22 mouse cellular contexts compared by ENCODE assay signal in the genomic region with DNA sequence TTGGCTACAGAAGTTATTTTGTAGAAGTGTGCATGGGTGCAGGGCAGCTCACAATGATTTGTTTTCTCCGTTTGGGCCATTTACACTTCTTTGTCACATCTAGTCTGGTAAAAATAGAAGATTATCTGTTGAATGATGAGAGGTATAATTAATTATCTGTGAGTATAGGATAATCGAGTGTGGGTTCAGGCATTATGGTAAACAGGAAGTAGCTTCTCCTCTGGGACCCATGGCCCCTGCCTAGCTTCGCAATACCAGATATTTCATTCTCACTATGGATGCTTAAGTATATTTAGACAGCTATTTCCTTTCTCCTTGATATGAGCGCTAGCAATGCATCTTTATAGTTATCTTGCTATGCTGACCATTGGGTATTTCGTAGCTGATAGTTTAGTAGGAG.
DNase-seq lines count a peak whose midpoint lies in the region; ATAC-seq and TF ChIP-seq lines count a peak whose summit lies in the region.
"Had no signal": no experiment of that assay in that cellular context is flagged by ENCODE, and none has a peak within 500 bp of the region (broad histone marks: within the 10 kb centered on the region; RNA-seq: fewer than 3 reads in every experiment).

No protein-coding gene starts in this region.

- H3K4me3 ChIP-seq in lung, embryonic 14.5 days (ENCODE audit: low read depth, low read length): no peak overlapping the region
- no peak overlapping the region for H3K4me3 ChIP-seq in lung, embryonic 15.5 days
- H3K4me3 ChIP-seq in lung, embryonic 16.5 days (ENCODE audit: low read length): no peak overlapping the region
- H3K4me3 ChIP-seq in lung, postnatal 0 days (ENCODE audit: low read depth, low read length): no peak overlapping the region

- H3K9ac ChIP-seq in lung, embryonic 14.5 days: no peak overlapping the region
- no peak overlapping the region for H3K9ac ChIP-seq in lung, embryonic 15.5 days
- no peak overlapping the region for H3K9ac ChIP-seq in lung, embryonic 16.5 days (ENCODE audit: low read length)
- H3K9ac ChIP-seq in lung, postnatal 0 days (replicated peaks; ENCODE audit: low read depth): no peak overlapping the region

- WGBS in lung, embryonic 14.5 days: 32% methylated on average over 5 of the region's 5 CpGs
- WGBS in lung, embryonic 15.5 days: 38% methylated on average over 5 of the region's 5 CpGs
- WGBS in lung, embryonic 16.5 days: 35% methylated on average over 5 of the region's 5 CpGs
- WGBS in lung, postnatal 0 days: 32% methylated on average over 5 of the region's 5 CpGs

- peak; percentile 72 for DNase-seq in lung, embryonic 14.5 days
- no peak for DNase-seq in lung, postnatal 36 days
- no peak for DNase-seq in lung, postnatal 4 days
- no peak for DNase-seq in lung, postnatal 10 days
- DNase-seq in lung, postnatal 0 days (ENCODE audit: low spot score): peak; percentile 8
- no peak for DNase-seq in lung, postnatal 14 days
- DNase-seq: adrenal gland, adult 2 months; adrenal gland, adult 8-10 months; adrenal gland, postnatal 10 days; adrenal gland, postnatal 14 days; adrenal gland, postnatal 25 days; adrenal gland, postnatal 36 days; B cell, adult 2 months; cerebellum, adult 11 months; cerebellum, adult 11-12 months had no signal

- H3K4me2 ChIP-seq in lung, embryonic 14.5 days: no peak overlapping the region
- H3K4me2 ChIP-seq in lung, embryonic 15.5 days: no peak overlapping the region
- H3K4me2 ChIP-seq in lung, embryonic 16.5 days (ENCODE audit: low read depth, low read length): no peak overlapping the region
- H3K4me2 ChIP-seq in lung, postnatal 0 days (replicated peaks; ENCODE audit: low read depth, low read length): no peak overlapping the region

- TF ChIP-seq CTCF in lung, embryonic 14.5 days (IDR thresholded peaks at IDR 0.05; ENCODE audit: low read depth): no peak
- no peak for TF ChIP-seq CTCF in lung, postnatal 0 days (IDR thresholded peaks at IDR 0.05)

- no peak overlapping the region for H3K27ac ChIP-seq in lung, embryonic 14.5 days (ENCODE audit: low read depth)
- H3K27ac ChIP-seq in lung, embryonic 15.5 days: no peak overlapping the region
- H3K27ac ChIP-seq in lung, embryonic 16.5 days (ENCODE audit: low read length): no peak overlapping the region
- no peak overlapping the region for H3K27ac ChIP-seq in lung, postnatal 0 days (ENCODE audit: low read length)

- H3K27me3 ChIP-seq in lung, embryonic 14.5 days (ENCODE audit: insufficient read depth, low read length): no peaks in the 10 kb centered on the region
- H3K27me3 ChIP-seq in lung, embryonic 15.5 days: no peaks in the 10 kb centered on the region
- no peaks in the 10 kb centered on the region for H3K27me3 ChIP-seq in lung, embryonic 16.5 days (ENCODE audit: control insufficient read depth, insufficient read depth, low read depth, low read length)
- no peaks in the 10 kb centered on the region for H3K27me3 ChIP-seq in lung, postnatal 0 days (replicated peaks; ENCODE audit: insufficient read depth, low read length)
- H3K27me3 ChIP-seq: CH12.LX, Patski had no signal

- no peaks in the 10 kb centered on the region for H3K4me1 ChIP-seq in lung, embryonic 14.5 days (ENCODE audit: insufficient read depth)
- no peaks in the 10 kb centered on the region for H3K4me1 ChIP-seq in lung, embryonic 15.5 days
- no peaks in the 10 kb centered on the region for H3K4me1 ChIP-seq in lung, embryonic 16.5 days (replicated peaks; ENCODE audit: control insufficient read depth, insufficient read depth, low read length)
- no peaks in the 10 kb centered on the region for H3K4me1 ChIP-seq in lung, postnatal 0 days (ENCODE audit: insufficient read depth, low read depth, low read length)

- H3K9me3 ChIP-seq in lung, embryonic 14.5 days (ENCODE audit: low read depth, low read length): no peaks in the 10 kb centered on the region
- no peaks in the 10 kb centered on the region for H3K9me3 ChIP-seq in lung, embryonic 15.5 days
- H3K9me3 ChIP-seq in lung, embryonic 16.5 days (ENCODE audit: control insufficient read depth, low read length): no peaks in the 10 kb centered on the region
- no peaks in the 10 kb centered on the region for H3K9me3 ChIP-seq in lung, postnatal 0 days (ENCODE audit: low read length)
- H3K9me3 ChIP-seq: G1E had no signal

- no peaks in the 10 kb centered on the region for H3K36me3 ChIP-seq in lung, embryonic 14.5 days (ENCODE audit: insufficient read depth)
- H3K36me3 ChIP-seq in lung, embryonic 15.5 days: no peaks in the 10 kb centered on the region
- H3K36me3 ChIP-seq in lung, embryonic 16.5 days (ENCODE audit: control insufficient read depth, insufficient read depth, low read length): no peaks in the 10 kb centered on the region
- H3K36me3 ChIP-seq in lung, postnatal 0 days (ENCODE audit: insufficient read depth, low read length): no peaks in the 10 kb centered on the region
- H3K36me3 ChIP-seq: G1E had no signal

- no peak for TF ChIP-seq EP300 in lung, postnatal 0 days (IDR thresholded peaks at IDR 0.05)

- ATAC-seq in lung, embryonic 14.5 days (ENCODE audit: insufficient read depth): peak; percentile 94
- peak; percentile 92; the same call in 1 of the 2 replicates for ATAC-seq in lung, embryonic 15.5 days (ENCODE audit: borderline replicate concordance, extremely low read depth, low FRiP score, low TSS enrichment)
- peak; percentile 96 for ATAC-seq in lung, embryonic 16.5 days (ENCODE audit: low read depth)
- no peak; the same call in 1 of the 2 replicates for ATAC-seq in lung, postnatal 0 days
- ATAC-seq: activated CD4-positive, CD25-positive, alpha-beta regulatory T cell, adult 4 months; CD4-positive, CD25-positive, alpha-beta regulatory T cell, adult 4 months; Patski had no signal

Comparison
In these comparisons a context has a peak if more than half of its experiments do, and no peak if none do; other contexts are left out.
1. DNase-seq: peak in lung, embryonic 14.5 days (single experiment) and lung, postnatal 0 days (single experiment); none in lung, postnatal 36 days (single experiment), lung, postnatal 4 days (0 of 2), lung, postnatal 10 days (single experiment) and lung, postnatal 14 days (single experiment).